Mouse (Mus musculus): Measurements from ENCODE around the gene Cypt4. TPM values are rescaled to one million over a fixed set of nuclear protein-coding genes. Genes with fewer than 3 reads are reported as not detected.
"Not testable (repeated sequence)": the region's sequence is repeated elsewhere in the genome, so short reads cannot be mapped to it uniquely, and the experiment has no call there.

Cypt4 gene
- polyA plus RNA-seq (2012; rRNA removed), result not detected in 2 replicates

- no peak for TF ChIP-seq POLR2A (IDR thresholded peaks at IDR 0.05; ENCODE audit: borderline replicate concordance, insufficient read depth, low read length)
- DNase-seq, result no peak
- H3K4me1 ChIP-seq (ENCODE audit: control insufficient read depth, insufficient read depth, low read length), result no peaks in the 10 kb centered on the region
- H3K27ac ChIP-seq (ENCODE audit: insufficient read depth, low read length), result no peak within 1 kb of the TSS
- H3K27me3 ChIP-seq (ENCODE audit: control insufficient read depth, insufficient read depth, low read length), result no peaks in the 10 kb centered on the region
- H3K4me3 ChIP-seq (replicated peaks; ENCODE audit: insufficient read depth, low read depth, low read length), result no peak within 1 kb of the TSS
- 91% methylated on average over 5 of the region's 5 CpGs for WGBS
Measured at GRCm38 (mm10) chr9:24624896-24625295, at the start of gene Cypt4. Gene Cypt4 (plus strand): TSS chr9:24625196.

- DNase-seq; H3K4me1 ChIP-seq (ENCODE audit: control insufficient read depth, insufficient read depth, low read length); H3K4me3 ChIP-seq (replicated peaks; ENCODE audit: insufficient read depth, low read depth, low read length); H3K27ac ChIP-seq (ENCODE audit: insufficient read depth, low read length); H3K27me3 ChIP-seq (ENCODE audit: control insufficient read depth, insufficient read depth, low read length): not testable (repeated sequence)
- WGBS, result 53% methylated on average over 2 of the region's 2 CpGs
Measured at GRCm38 (mm10) chr9:24637341-24637740, 12.3 kb downstream of the Cypt4 start.

Other genes starting within 250 kb of the Cypt4 start
- 48.9 and 57.3 TPM in 2 replicates for gene Dpy19l1, start 122.1 kb upstream of the Cypt4 start, polyA plus RNA-seq (2012; rRNA removed)
- 0.05 TPM in 1 of 2 replicates, not detected in the other for gene Dpy19l2, start 71.1 kb downstream of the Cypt4 start, polyA plus RNA-seq (2012; rRNA removed)
- gene Tbx20, start 149.1 kb downstream of the Cypt4 start, polyA plus RNA-seq (2012; rRNA removed), result 0.16 and 0.29 TPM in 2 replicates